Mouse (Mus musculus) CH12.LX (cell line): ENCODE measurements around the gene Zfp777.

Source experiments
- BHLHE40 ChIP-seq: IDR thresholded peaks from 2 replicates; pipeline ENCODE4 v1.6.1; 2011; ENCODE audit warnings: mild to moderate bottlenecking, low read depth, low read length, improper control_type of control experiment
- CTCF ChIP-seq, 2 experiments: IDR thresholded peaks in 1 of 2; conservative IDR thresholded peaks in 1 of 2; 2 replicates each; pipeline ENCODE4 v1.5.1; 2011 to 2012; ENCODE audit warnings: low read depth in 2 of 2, low read length in 2 of 2, improper control_type of control experiment in 1 of 2, inconsistent platforms in 1 of 2, mild to moderate bottlenecking in 1 of 2, moderate library complexity in 1 of 2
- E2F4 ChIP-seq: IDR thresholded peaks from 2 replicates; pipeline ENCODE4 v1.6.1; 2011; ENCODE audit warnings: low read depth, low read length, improper control_type of control experiment; ENCODE audit not compliant: insufficient replicate concordance
- EP300 ChIP-seq: IDR thresholded peaks from 2 replicates; pipeline ENCODE4 v1.6.1; 2011; ENCODE audit warnings: low read length, improper control_type of control experiment
- MAX ChIP-seq: IDR thresholded peaks from 2 replicates; pipeline ENCODE4 v1.6.1; 2011; ENCODE audit warnings: low read length, improper control_type of control experiment
- POLR2A ChIP-seq: IDR thresholded peaks from 2 replicates; pipeline ENCODE4 v1.6.1; 2011; ENCODE audit warnings: low read depth, mild to moderate bottlenecking, improper control_type of control experiment, low read length
- POLR2AphosphoS2 ChIP-seq: IDR thresholded peaks from 2 replicates; pipeline ENCODE4 v1.6.1; 2011; ENCODE audit warnings: low read depth, low read length, improper control_type of control experiment
- RCOR1 ChIP-seq: conservative IDR thresholded peaks from 2 replicates; pipeline ENCODE4 v1.6.1; 2012; ENCODE audit warnings: low read depth, mild to moderate bottlenecking, inconsistent platforms, low read length, improper control_type of control experiment
- UBTF ChIP-seq: IDR thresholded peaks from 2 replicates; pipeline ENCODE4 v1.6.1; 2012; ENCODE audit warnings: low read depth, mild to moderate bottlenecking, inconsistent platforms, low read length, improper control_type of control experiment, moderate library complexity

DNA sequence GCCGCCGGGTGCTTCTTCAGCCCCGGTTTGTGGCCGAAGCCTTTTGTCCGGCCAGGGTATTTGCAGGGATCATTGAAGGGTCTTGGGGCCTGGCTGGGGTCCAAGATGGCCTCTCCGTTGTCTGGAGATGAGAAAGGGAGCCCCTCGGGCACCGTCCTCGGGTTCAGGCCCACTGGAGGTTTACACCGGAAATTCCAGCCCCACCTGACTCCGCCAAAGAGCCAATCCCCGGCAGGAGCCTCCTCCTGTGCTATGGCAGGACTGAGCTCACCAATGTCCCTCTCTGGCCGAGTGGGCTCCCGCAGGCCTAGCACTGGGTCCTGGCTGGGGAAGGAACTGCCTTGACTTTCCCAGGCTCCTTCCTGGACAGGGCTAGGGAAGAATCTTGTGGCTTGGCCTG lies 15.7 kb upstream of the Zfp777 start:
- TF ChIP-seq CTCF (conservative IDR thresholded peaks at IDR 0.05 in 1 of 2, IDR thresholded peaks at IDR 0.05 in 1 of 2; ENCODE audit: low read depth in 2 of 2, low read length in 2 of 2) (no peak), E2F4 (no peak), POLR2A (no peak), EP300 (no peak), RCOR1 (no peak), BHLHE40 (no peak), MAX (no peak), POLR2AphosphoS2 (no peak), UBTF (no peak)
